Mouse (Mus musculus): ENCODE measurements around the gene Caln1. TPM values are rescaled to one million over a fixed set of nuclear protein-coding genes. Genes with fewer than 3 reads are reported as not detected.

Gene Caln1
- polyA plus RNA-seq, 1 experiment = not detected

DNA sequence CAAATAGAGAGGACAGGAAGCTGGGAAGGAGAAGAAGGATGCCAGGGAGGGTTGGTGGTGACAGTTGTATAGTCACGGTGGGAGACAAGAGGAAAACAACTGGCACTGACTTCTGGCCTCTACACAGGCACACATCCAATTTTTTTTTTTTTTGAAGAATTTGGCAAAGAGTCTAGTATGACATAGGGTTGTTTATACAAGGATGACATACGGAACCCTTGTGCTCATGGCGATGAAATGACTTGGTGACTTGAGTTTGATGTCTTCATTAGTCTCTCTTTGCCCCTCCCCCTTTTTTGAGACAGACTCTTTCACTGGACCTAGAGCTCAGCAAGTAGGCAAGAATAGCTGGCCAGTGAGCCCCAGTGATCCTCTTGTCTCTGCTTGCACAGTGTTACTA lies 322.1 kb downstream of the Caln1 start:
- no peak for TF ChIP-seq POLR2A (IDR thresholded peaks at IDR 0.05; ENCODE audit: borderline replicate concordance, extremely low read depth, low read depth, low read length)
- no peak for TF ChIP-seq CTCF (IDR thresholded peaks at IDR 0.05; ENCODE audit: insufficient read depth, low read length)
- WGBS = 65% methylated on average over 3 of the region's 3 CpGs

DNA sequence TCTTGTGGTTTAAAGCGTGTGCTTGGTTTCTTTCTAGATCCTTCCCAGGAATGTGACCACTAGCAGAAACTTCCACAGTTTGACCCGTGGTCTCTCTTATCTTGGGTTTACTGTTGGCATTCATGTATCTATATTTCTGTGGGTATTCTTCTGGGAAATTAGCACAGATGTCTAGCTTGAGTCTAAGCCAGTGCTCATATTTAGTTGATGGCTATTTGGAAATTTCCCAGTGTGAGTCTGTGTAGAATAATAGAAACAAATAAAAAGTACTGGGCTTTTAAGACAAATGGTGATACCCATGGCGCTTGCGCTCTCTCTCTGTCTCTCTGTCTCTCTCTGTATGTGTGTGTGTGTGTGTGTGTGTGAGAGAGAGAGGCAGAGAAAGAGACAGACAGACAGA lies 330.2 kb downstream of the Caln1 start:
- 78% methylated on average over 4 of the region's 4 CpGs for WGBS
- no peak overlapping the region for H3K4me3 ChIP-seq (replicated peaks; ENCODE audit: extremely low read depth, low read depth, low read length)
- no peaks in the 10 kb centered on the region for H3K4me1 ChIP-seq (ENCODE audit: control insufficient read depth, insufficient read depth, low read length)
- TF ChIP-seq CTCF (IDR thresholded peaks at IDR 0.05; ENCODE audit: insufficient read depth, low read length) (no peak), POLR2A (IDR thresholded peaks at IDR 0.05; ENCODE audit: borderline replicate concordance, extremely low read depth, low read depth, low read length) (no peak)
- DNase-seq = no peak

More for the DNA sequence above, 322.1 kb downstream of the Caln1 start:
- Histone ChIP-seq H3K4me3 (replicated peaks; ENCODE audit: extremely low read depth, low read depth, low read length) (no peak overlapping the region), H3K4me1 (ENCODE audit: control insufficient read depth, insufficient read depth, low read length) (no peaks in the 10 kb centered on the region)
- no peak for DNase-seq

DNA sequence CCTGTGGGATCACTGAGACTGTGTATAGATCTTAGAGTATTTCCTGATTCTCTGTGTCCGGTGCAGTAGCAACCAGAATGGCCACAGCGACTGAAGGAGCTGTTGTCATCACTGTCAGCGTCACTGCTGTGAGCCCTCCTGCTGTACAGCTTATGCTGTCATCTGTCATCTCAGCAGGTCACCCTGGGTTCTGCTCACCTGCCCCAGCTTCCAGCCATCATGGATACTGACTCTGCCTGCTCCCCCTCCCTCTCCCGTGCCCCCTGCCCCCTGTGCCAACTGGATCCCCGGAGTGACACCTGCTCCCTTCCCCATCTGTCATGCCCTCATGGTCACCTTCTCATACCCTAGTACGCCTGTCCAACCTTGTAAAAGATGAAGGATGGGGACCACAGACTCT lies 332.5 kb downstream of the Caln1 start:
- Histone ChIP-seq H3K4me3 (replicated peaks; ENCODE audit: extremely low read depth, low read depth, low read length) (no peak overlapping the region), H3K4me1 (ENCODE audit: control insufficient read depth, insufficient read depth, low read length) (no peaks in the 10 kb centered on the region)
- WGBS = 83% methylated on average over 6 of the region's 6 CpGs
- TF ChIP-seq CTCF (IDR thresholded peaks at IDR 0.05; ENCODE audit: insufficient read depth, low read length) (no peak), POLR2A (IDR thresholded peaks at IDR 0.05; ENCODE audit: borderline replicate concordance, extremely low read depth, low read depth, low read length) (no peak)
- DNase-seq = no peak

DNA sequence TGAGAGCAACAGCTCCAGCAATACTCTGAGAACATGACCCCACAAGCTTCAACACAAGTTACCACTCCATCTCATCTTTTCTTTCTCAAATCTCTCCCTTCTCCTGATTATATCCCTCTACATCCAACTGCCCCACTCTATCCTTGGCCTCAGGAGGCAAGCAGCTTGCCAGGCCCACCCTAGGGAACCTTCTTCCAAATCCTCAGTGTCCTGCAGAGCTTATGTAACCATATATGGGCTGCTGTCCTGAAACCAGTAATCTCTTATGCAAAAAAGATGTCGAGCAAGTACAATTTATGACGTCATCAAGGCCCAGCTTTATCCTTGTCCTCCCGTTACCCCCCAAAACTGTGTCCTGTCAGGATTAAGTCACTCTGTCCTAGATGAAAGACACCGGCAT lies 333.1 kb downstream of the Caln1 start:
- 74% methylated on average over 4 of the region's 4 CpGs for WGBS
- DNase-seq = no peak
- TF ChIP-seq POLR2A (IDR thresholded peaks at IDR 0.05; ENCODE audit: borderline replicate concordance, extremely low read depth, low read depth, low read length) = no peak
- TF ChIP-seq CTCF (IDR thresholded peaks at IDR 0.05; ENCODE audit: insufficient read depth, low read length) = no peak
- no peaks in the 10 kb centered on the region for H3K4me1 ChIP-seq (ENCODE audit: control insufficient read depth, insufficient read depth, low read length)
- H3K4me3 ChIP-seq (replicated peaks; ENCODE audit: extremely low read depth, low read depth, low read length) = no peak overlapping the region

DNA sequence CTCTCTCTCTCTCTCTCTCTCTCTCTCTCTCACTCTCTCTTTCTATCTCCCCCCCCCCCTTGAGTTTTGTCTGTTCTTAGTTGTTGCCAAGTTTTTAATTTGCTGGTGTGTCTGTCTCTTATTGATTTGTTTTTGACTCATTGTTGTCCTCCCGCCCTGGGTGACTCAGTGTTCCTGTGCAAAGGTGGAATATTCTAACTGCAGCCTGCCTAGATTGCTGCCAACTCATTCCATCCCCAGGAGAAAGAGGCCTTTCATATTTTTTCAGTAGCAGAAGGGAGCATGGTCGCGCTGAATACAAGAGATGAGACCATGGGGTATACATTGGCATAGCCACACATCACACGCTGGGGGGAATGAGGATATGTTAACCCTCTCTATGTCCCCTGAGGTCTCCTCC lies 335.6 kb downstream of the Caln1 start:
- Histone ChIP-seq H3K4me3 (replicated peaks; ENCODE audit: extremely low read depth, low read depth, low read length) (no peak overlapping the region), H3K4me1 (ENCODE audit: control insufficient read depth, insufficient read depth, low read length) (no peaks in the 10 kb centered on the region)
- no peak for TF ChIP-seq POLR2A (IDR thresholded peaks at IDR 0.05; ENCODE audit: borderline replicate concordance, extremely low read depth, low read depth, low read length)
- no peak for TF ChIP-seq CTCF (IDR thresholded peaks at IDR 0.05; ENCODE audit: insufficient read depth, low read length)
- no peak for DNase-seq
- WGBS = 84% methylated on average over 4 of the region's 4 CpGs

DNA sequence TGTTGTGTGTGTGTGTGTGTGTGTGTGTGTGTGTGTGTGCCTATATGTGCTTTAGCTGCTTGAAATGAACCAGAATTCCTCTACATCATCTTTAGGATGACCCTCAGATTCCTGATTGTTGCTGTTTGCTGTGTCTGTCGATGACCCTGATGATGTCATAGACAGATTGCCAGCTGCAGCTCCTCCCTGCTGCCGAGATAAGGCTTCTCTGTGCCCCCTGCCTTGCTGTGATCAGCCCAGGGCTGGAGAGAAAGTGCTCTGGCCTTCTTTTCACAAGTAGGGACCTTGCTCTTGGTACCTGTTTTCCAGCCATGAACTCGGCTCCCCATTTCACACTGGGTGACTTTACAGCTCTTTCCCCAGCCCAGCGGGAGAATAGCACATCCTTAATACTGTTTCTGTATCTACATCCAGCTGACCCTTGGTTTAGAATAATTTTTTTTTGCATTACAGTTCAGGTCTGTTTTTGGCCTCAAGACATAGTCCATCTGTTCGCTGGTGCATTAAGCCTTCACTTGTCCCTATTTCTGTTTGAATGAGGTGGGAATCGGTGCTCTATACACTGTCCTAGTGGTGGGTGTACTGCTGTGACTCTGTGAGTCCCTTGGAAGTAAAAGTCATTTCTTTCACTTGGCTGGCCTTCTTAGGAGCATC lies 337.1 kb downstream of the Caln1 start:
- TF ChIP-seq CTCF (IDR thresholded peaks at IDR 0.05; ENCODE audit: insufficient read depth, low read length) (no peak), POLR2A (IDR thresholded peaks at IDR 0.05; ENCODE audit: borderline replicate concordance, extremely low read depth, low read depth, low read length) (no peak)
- Histone ChIP-seq H3K4me1 (ENCODE audit: control insufficient read depth, insufficient read depth, low read length) (no peaks in the 10 kb centered on the region), H3K4me3 (replicated peaks; ENCODE audit: extremely low read depth, low read depth, low read length) (no peak overlapping the region)
- WGBS = 53% methylated on average over 6 of the region's 6 CpGs
- DNase-seq = no peak

DNA sequence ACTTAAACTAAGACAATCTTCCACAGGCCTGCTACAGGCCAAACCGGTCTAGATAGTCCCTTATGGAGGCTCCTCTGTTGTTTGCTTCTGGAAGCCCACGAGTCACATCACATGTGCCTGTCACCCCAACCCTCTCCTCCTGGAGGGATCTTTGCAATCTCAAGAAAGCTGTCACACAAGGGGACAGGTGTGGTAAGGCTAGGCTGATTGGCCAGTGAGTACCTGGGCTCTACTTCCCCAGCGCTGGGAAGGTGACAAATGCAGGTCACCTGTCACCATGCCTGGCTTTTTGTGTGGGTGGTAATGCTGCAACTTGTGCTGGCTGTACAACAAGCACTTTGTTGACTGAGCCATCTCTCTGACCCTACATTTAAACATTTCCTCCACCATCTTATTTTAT lies 338.5 kb downstream of the Caln1 start:
- TF ChIP-seq POLR2A (IDR thresholded peaks at IDR 0.05; ENCODE audit: borderline replicate concordance, extremely low read depth, low read depth, low read length) (no peak), CTCF (IDR thresholded peaks at IDR 0.05; ENCODE audit: insufficient read depth, low read length) (no peak)
- DNase-seq = no peak
- Histone ChIP-seq H3K4me1 (ENCODE audit: control insufficient read depth, insufficient read depth, low read length) (no peaks in the 10 kb centered on the region), H3K4me3 (replicated peaks; ENCODE audit: extremely low read depth, low read depth, low read length) (no peak overlapping the region)
- WGBS = 66% methylated on average over 3 of the region's 3 CpGs

DNA sequence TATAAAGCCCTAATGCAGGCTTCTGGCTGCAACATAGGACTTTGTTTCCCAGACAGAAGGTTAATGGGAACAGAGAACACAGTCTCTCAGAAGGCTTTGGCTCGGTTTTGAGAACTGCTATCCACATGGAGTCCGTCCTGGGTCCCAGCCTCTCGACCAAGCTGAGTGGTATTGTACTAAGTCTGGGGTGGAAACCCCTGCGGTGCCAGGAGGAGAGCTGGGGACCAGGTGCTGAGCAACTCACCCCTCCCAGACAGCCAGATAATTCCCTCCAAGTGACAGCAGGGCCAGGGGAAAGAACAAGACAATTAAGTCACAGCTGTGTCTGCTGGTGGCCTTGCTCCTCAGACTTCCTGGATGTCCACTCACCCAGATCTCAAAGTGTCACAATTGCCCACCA lies 339.4 kb downstream of the Caln1 start:
- no peak for TF ChIP-seq POLR2A (IDR thresholded peaks at IDR 0.05; ENCODE audit: borderline replicate concordance, extremely low read depth, low read depth, low read length)
- TF ChIP-seq CTCF (IDR thresholded peaks at IDR 0.05; ENCODE audit: insufficient read depth, low read length) = no peak
- WGBS = 69% methylated on average over 4 of the region's 4 CpGs
- H3K4me3 ChIP-seq (replicated peaks; ENCODE audit: extremely low read depth, low read depth, low read length) = no peak overlapping the region
- H3K4me1 ChIP-seq (ENCODE audit: control insufficient read depth, insufficient read depth, low read length) = no peaks in the 10 kb centered on the region
- DNase-seq = no peak

DNA sequence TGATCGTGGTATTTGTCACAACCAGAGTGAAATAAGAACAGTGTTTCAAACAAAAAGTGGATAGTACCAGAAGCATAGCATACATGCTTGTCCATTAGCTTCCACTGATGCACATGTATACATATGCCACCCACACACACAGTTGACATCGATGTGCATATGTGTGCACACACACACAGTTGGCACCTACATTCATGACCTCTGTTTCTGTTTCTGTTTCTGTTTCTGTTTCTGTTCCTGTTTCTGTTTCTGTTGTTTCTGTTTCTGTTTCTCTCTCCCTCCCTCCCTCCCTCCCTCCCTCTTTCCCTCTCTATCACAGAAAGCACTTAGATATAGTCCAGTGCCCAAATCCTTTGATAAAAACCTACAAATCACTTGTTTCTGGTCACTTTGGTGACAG lies 342.4 kb downstream of the Caln1 start:
- DNase-seq = no peak
- WGBS = 74% methylated on average over 2 of the region's 2 CpGs
- TF ChIP-seq CTCF (IDR thresholded peaks at IDR 0.05; ENCODE audit: insufficient read depth, low read length) (no peak), POLR2A (IDR thresholded peaks at IDR 0.05; ENCODE audit: borderline replicate concordance, extremely low read depth, low read depth, low read length) (no peak)
- H3K4me1 ChIP-seq (ENCODE audit: control insufficient read depth, insufficient read depth, low read length) = no peaks in the 10 kb centered on the region
- no peak overlapping the region for H3K4me3 ChIP-seq (replicated peaks; ENCODE audit: extremely low read depth, low read depth, low read length)

DNA sequence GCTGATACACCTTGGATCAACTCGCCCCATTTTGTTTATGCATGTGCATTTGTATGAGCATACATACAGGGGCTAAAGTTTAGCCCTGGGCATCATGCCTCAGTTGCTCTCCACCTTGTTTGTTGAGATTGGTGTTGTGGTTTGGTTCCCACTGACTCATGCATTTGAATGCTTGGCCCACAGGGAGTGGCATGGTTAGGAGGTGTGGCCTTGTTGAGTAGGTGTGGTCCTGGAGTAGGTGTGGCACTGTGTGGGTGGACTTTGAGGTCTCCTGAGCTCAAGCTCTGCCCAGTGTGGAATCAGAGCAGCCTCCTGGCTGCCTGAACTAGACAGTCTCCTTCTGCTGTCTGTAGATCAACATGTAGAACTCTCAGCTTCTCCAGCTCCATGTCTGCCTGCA lies 343.0 kb downstream of the Caln1 start:
- TF ChIP-seq CTCF (IDR thresholded peaks at IDR 0.05; ENCODE audit: insufficient read depth, low read length) (no peak), POLR2A (IDR thresholded peaks at IDR 0.05; ENCODE audit: borderline replicate concordance, extremely low read depth, low read depth, low read length) (no peak)
- 66% methylated on average over 1 of the region's 1 CpGs for WGBS
- no peak for DNase-seq

More for the DNA sequence above, 343.0 kb downstream of the Caln1 start:
- Histone ChIP-seq H3K4me1 (ENCODE audit: control insufficient read depth, insufficient read depth, low read length) (no peaks in the 10 kb centered on the region), H3K4me3 (replicated peaks; ENCODE audit: extremely low read depth, low read depth, low read length) (no peak overlapping the region)

Data from lung, adult 2 months (tissue).